12 mouse cellular contexts compared by ENCODE assay signal in the genomic region with DNA sequence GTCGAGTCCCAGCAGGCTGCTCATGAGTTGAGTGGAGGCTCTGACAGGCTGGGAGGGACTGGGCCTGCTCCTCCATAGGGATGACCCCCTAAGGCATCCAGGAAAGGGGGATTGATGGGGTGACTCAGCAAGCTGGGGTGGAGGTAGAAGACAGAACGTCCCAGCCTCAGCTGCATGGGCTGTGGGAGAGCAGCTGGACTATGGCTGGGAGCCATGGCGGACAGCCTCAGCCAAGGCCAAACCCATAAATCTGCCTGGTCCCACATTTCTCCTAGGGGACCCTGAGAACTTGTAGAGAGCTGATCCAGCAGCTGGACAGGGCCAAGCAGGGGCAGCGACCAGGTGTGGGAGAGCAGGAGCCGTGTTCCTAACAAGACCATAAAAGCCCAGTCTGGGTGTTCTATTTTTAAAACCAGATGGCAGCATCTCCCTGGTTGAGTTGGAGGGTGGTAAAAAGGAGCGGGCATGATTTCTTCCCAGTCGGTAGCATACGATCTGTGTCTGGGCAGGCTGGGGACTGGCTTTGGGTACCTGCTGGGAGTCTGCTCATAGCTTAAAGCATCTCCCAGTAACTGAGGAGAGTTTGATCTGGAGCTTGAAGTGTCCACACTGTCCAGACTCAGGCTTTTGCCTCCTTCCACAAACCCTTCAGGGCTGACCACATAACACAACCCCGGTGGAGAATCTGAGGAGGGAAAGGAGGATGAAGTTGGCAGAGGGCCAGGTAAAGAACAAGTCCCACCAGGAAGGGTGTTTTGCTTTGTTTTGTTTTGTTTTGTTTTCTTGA. TPM values are rescaled to one million over a fixed set of nuclear protein-coding genes. Genes with fewer than 3 reads are reported as not detected.
DNase-seq lines count a peak whose midpoint lies in the region; ATAC-seq and TF ChIP-seq lines count a peak whose summit lies in the region.
"Had no signal": no experiment of that assay in that cellular context is flagged by ENCODE, and none has a peak within 500 bp of the region (broad histone marks: within the 10 kb centered on the region; RNA-seq: fewer than 3 reads in every experiment).

No protein-coding gene starts in this region.

- H3K4me2 ChIP-seq in midbrain, postnatal 0 days (ENCODE audit: low read depth, low read length, poor library complexity, severe bottlenecking) = no peak overlapping the region
- no peak overlapping the region for H3K4me2 ChIP-seq in midbrain, embryonic 15.5 days
- no peak overlapping the region for H3K4me2 ChIP-seq in stomach, postnatal 0 days (replicated peaks; ENCODE audit: low read depth)
- no peak overlapping the region for H3K4me2 ChIP-seq in midbrain, embryonic 11.5 days
- H3K4me2 ChIP-seq: hindbrain, embryonic 14.5 days had no signal

- H3K9me3 ChIP-seq in midbrain, postnatal 0 days (ENCODE audit: low read length) = no peaks in the 10 kb centered on the region
- H3K9me3 ChIP-seq in midbrain, embryonic 15.5 days = no peaks in the 10 kb centered on the region
- no peaks in the 10 kb centered on the region for H3K9me3 ChIP-seq in stomach, postnatal 0 days (ENCODE audit: control insufficient read depth, low read length)
- no peaks in the 10 kb centered on the region for H3K9me3 ChIP-seq in midbrain, embryonic 11.5 days (ENCODE audit: control insufficient read depth, low read length)

- no peaks in the 10 kb centered on the region for H3K4me1 ChIP-seq in midbrain, postnatal 0 days (ENCODE audit: insufficient read depth, low read length)
- H3K4me1 ChIP-seq in midbrain, embryonic 15.5 days = no peaks in the 10 kb centered on the region
- no peaks in the 10 kb centered on the region for H3K4me1 ChIP-seq in stomach, postnatal 0 days (replicated peaks; ENCODE audit: control insufficient read depth, insufficient read depth)
- H3K4me1 ChIP-seq in midbrain, embryonic 11.5 days (ENCODE audit: control insufficient read depth, insufficient read depth, low read length) = no peaks in the 10 kb centered on the region

- H3K27me3 ChIP-seq in midbrain, postnatal 0 days (ENCODE audit: insufficient read depth, low read length) = no peaks in the 10 kb centered on the region
- no peaks in the 10 kb centered on the region for H3K27me3 ChIP-seq in midbrain, embryonic 15.5 days (replicated peaks)
- no peaks in the 10 kb centered on the region for H3K27me3 ChIP-seq in stomach, postnatal 0 days (ENCODE audit: control insufficient read depth, insufficient read depth, low read length)
- H3K27me3 ChIP-seq in midbrain, embryonic 11.5 days (ENCODE audit: control insufficient read depth, insufficient read depth, low read length) = no peaks in the 10 kb centered on the region

- TF ChIP-seq CTCF in midbrain, postnatal 0 days (IDR thresholded peaks at IDR 0.05) = no peak
- TF ChIP-seq CTCF in stomach, postnatal 0 days (IDR thresholded peaks at IDR 0.05; ENCODE audit: low read depth) = no peak

- H3K36me3 ChIP-seq in midbrain, postnatal 0 days (ENCODE audit: insufficient read depth, low read length) = no peaks in the 10 kb centered on the region
- no peaks in the 10 kb centered on the region for H3K36me3 ChIP-seq in midbrain, embryonic 15.5 days (replicated peaks)
- H3K36me3 ChIP-seq in stomach, postnatal 0 days (ENCODE audit: control insufficient read depth, insufficient read depth, low read length) = no peaks in the 10 kb centered on the region
- H3K36me3 ChIP-seq in midbrain, embryonic 11.5 days (ENCODE audit: control insufficient read depth, insufficient read depth, low read length) = no peaks in the 10 kb centered on the region

- no peak overlapping the region for H3K4me3 ChIP-seq in midbrain, postnatal 0 days (ENCODE audit: low read depth, low read length)
- no peak overlapping the region for H3K4me3 ChIP-seq in midbrain, embryonic 15.5 days
- H3K4me3 ChIP-seq in stomach, postnatal 0 days (ENCODE audit: low read depth, low read length) = no peak overlapping the region
- no peak overlapping the region for H3K4me3 ChIP-seq in midbrain, embryonic 11.5 days (ENCODE audit: low read depth, low read length)

- no peak overlapping the region for H3K27ac ChIP-seq in midbrain, postnatal 0 days (ENCODE audit: low read depth, low read length)
- no peak overlapping the region for H3K27ac ChIP-seq in midbrain, embryonic 15.5 days
- H3K27ac ChIP-seq in stomach, postnatal 0 days (replicated peaks) = peak overlapping the region; percentile 53
- no peak overlapping the region for H3K27ac ChIP-seq in midbrain, embryonic 11.5 days (ENCODE audit: low read depth, low read length)
- H3K27ac ChIP-seq: hindbrain, embryonic 14.5 days; liver, embryonic 14.5 days had no signal

- 73% methylated on average over 9 of the region's 9 CpGs for WGBS in midbrain, postnatal 0 days
- WGBS in midbrain, embryonic 15.5 days = 72% methylated on average over 9 of the region's 9 CpGs
- WGBS in stomach, postnatal 0 days = 46% methylated on average over 9 of the region's 9 CpGs
- 78% methylated on average over 9 of the region's 9 CpGs for WGBS in midbrain, embryonic 11.5 days

- peak; percentile 8 for DNase-seq in midbrain, postnatal 0 days (ENCODE audit: low spot score)
- peak; percentile 90 for DNase-seq in gastrocnemius, postnatal 25 days
- DNase-seq in kidney, postnatal 14 days = peak; percentile 78
- DNase-seq in stomach, postnatal 0 days (ENCODE audit: low spot score) = no peak
- DNase-seq in yolk sac, embryonic 10.5 days (ENCODE audit: low spot score) = no peak
- DNase-seq in retina, embryonic 14.5 days (ENCODE audit: low spot score) = no peak
- no peak for DNase-seq in midbrain, embryonic 11.5 days (ENCODE audit: low spot score, missing footprints)
- DNase-seq: thymus, postnatal 36 days had no signal

- TF ChIP-seq EP300 in stomach, postnatal 0 days (optimal IDR thresholded peaks at IDR 0.05) = no peak

- no peak overlapping the region for H3K9ac ChIP-seq in midbrain, postnatal 0 days (replicated peaks; ENCODE audit: low read length, poor library complexity, severe bottlenecking)
- no peak overlapping the region for H3K9ac ChIP-seq in midbrain, embryonic 15.5 days
- no peak overlapping the region for H3K9ac ChIP-seq in stomach, postnatal 0 days (ENCODE audit: low read length)
- no peak overlapping the region for H3K9ac ChIP-seq in midbrain, embryonic 11.5 days (ENCODE audit: low read length)
- H3K9ac ChIP-seq: hindbrain, embryonic 14.5 days; liver, embryonic 14.5 days had no signal

- no peak for ATAC-seq in midbrain, postnatal 0 days (ENCODE audit: low FRiP score)
- no peak for ATAC-seq in midbrain, embryonic 15.5 days (replicated peaks)
- ATAC-seq in stomach, postnatal 0 days (ENCODE audit: low FRiP score, low TSS enrichment) = peak; percentile 70
- no peak for ATAC-seq in midbrain, embryonic 11.5 days (ENCODE audit: low FRiP score)

RNA-seq across cellular contexts. Expression of gene Tcf23, which starts 6.6 kb away (rescaled TPM):
- 0.05 TPM in 1 of 2 replicates, not detected in the other for total RNA-seq in midbrain, postnatal 0 days (2014; rRNA removed)
- polyA plus RNA-seq in midbrain, postnatal 0 days (2015; fragmentation: Nextera tagmentation; extraction: Ambion mirVana) = 0.07 and 0.09 TPM in 2 replicates
- polyA plus RNA-seq in midbrain, embryonic 15.5 days (2015; fragmentation: Nextera tagmentation; extraction: Ambion mirVana) = 0.08 TPM in 1 of 2 replicates, not detected in the other
- total RNA-seq in gastrocnemius, postnatal 25 days (2021) = under 1 TPM; 0.18 to 0.21 TPM
- 4.3 and 4.5 TPM in 2 replicates for polyA plus RNA-seq in stomach, postnatal 0 days (2015; fragmentation: Nextera tagmentation; extraction: Ambion mirVana)
- polyA plus RNA-seq in midbrain, embryonic 11.5 days (2014; fragmentation: Nextera tagmentation; extraction: Ambion mirVana) = not detected in 2 replicates
- polyA plus RNA-seq: neural tube, embryonic 11.5 days had no signal

RNA-seq across cellular contexts. Expression of gene Preb, which starts 14.9 kb away (rescaled TPM):
- total RNA-seq in midbrain, postnatal 0 days (2014; rRNA removed) = 37.6 and 37.7 TPM in 2 replicates
- polyA plus RNA-seq in midbrain, postnatal 0 days (2015; fragmentation: Nextera tagmentation; extraction: Ambion mirVana) = 89.6 and 101 TPM in 2 replicates
- 110 and 113 TPM in 2 replicates for polyA plus RNA-seq in midbrain, embryonic 15.5 days (2015; fragmentation: Nextera tagmentation; extraction: Ambion mirVana)
- 10 to 100 TPM; 69.8 to 81.6 TPM for total RNA-seq in gastrocnemius, postnatal 25 days (2021)
- polyA plus RNA-seq in stomach, postnatal 0 days (2015; fragmentation: Nextera tagmentation; extraction: Ambion mirVana) = 88.1 and 93.1 TPM in 2 replicates
- polyA plus RNA-seq in midbrain, embryonic 11.5 days (2014; fragmentation: Nextera tagmentation; extraction: Ambion mirVana) = 89.4 and 91.0 TPM in 2 replicates

RNA-seq across cellular contexts. Expression of gene Cgref1, which starts 29.7 kb away (rescaled TPM):
- total RNA-seq in midbrain, postnatal 0 days (2014; rRNA removed) = 162 and 185 TPM in 2 replicates
- polyA plus RNA-seq in midbrain, postnatal 0 days (2015; fragmentation: Nextera tagmentation; extraction: Ambion mirVana) = 108 TPM in 2 replicates
- polyA plus RNA-seq in midbrain, embryonic 15.5 days (2015; fragmentation: Nextera tagmentation; extraction: Ambion mirVana) = 62.7 and 66.5 TPM in 2 replicates
- total RNA-seq in gastrocnemius, postnatal 25 days (2021) = 1 to 10 TPM; 3.4 to 4.3 TPM
- polyA plus RNA-seq in stomach, postnatal 0 days (2015; fragmentation: Nextera tagmentation; extraction: Ambion mirVana) = 22.5 and 24.8 TPM in 2 replicates
- 6.7 and 8.5 TPM in 2 replicates for polyA plus RNA-seq in midbrain, embryonic 11.5 days (2014; fragmentation: Nextera tagmentation; extraction: Ambion mirVana)

RNA-seq across cellular contexts. Expression of gene Khk, which starts 53.8 kb away (rescaled TPM):
- 1.4 and 12.3 TPM in 2 replicates for total RNA-seq in midbrain, postnatal 0 days (2014; rRNA removed)
- polyA plus RNA-seq in midbrain, postnatal 0 days (2015; fragmentation: Nextera tagmentation; extraction: Ambion mirVana) = 14.3 and 17.6 TPM in 2 replicates
- polyA plus RNA-seq in midbrain, embryonic 15.5 days (2015; fragmentation: Nextera tagmentation; extraction: Ambion mirVana) = 8.0 and 10.4 TPM in 2 replicates
- total RNA-seq in gastrocnemius, postnatal 25 days (2021) = 10 to 100 TPM; 25.2 to 34.5 TPM
- 28.4 and 33.6 TPM in 2 replicates for polyA plus RNA-seq in stomach, postnatal 0 days (2015; fragmentation: Nextera tagmentation; extraction: Ambion mirVana)
- 4.6 and 6.9 TPM in 2 replicates for polyA plus RNA-seq in midbrain, embryonic 11.5 days (2014; fragmentation: Nextera tagmentation; extraction: Ambion mirVana)

Comparison
In these comparisons a context has a peak if more than half of its experiments do, and no peak if none do; other contexts are left out.
1. DNase-seq: peak in midbrain, postnatal 0 days (single experiment), gastrocnemius, postnatal 25 days (single experiment) and kidney, postnatal 14 days (single experiment); none in stomach, postnatal 0 days (single experiment), yolk sac, embryonic 10.5 days (single experiment), retina, embryonic 14.5 days (single experiment) and midbrain, embryonic 11.5 days (single experiment).